Mouse (Mus musculus): ENCODE data around the gene Sh3kbp1.

- TF ChIP-seq POLR2A (IDR thresholded peaks at IDR 0.05; ENCODE audit: extremely low read depth, insufficient read depth, low read length) (no peak), CTCF (IDR thresholded peaks at IDR 0.05; ENCODE audit: extremely low read depth, insufficient read depth, low read length) (no peak)
These were observed 326.7 kb downstream of the Sh3kbp1 start for GRCm38 (mm10) chrX:159953546-159954429.
